Mouse (Mus musculus) inflammation-experienced regulatory T-cells (primary cell): ENCODE measurements around the gene Bod1. TPM values are rescaled to one million over a fixed set of nuclear protein-coding genes. Genes with fewer than 3 reads are reported as not detected.

Experiments
- polyA plus RNA-seq, 2 experiments: library from polyadenylated mRNA; unstranded; fragments of 100-300 nt; shearing (Covaris generic); gene quantifications; one replicate each; pipeline ENCODE4 v1.2.1; 2017

Gene Bod1
- polyA plus RNA-seq = 10 to 100 TPM; 21.3 to 27.9 TPM

DNA sequence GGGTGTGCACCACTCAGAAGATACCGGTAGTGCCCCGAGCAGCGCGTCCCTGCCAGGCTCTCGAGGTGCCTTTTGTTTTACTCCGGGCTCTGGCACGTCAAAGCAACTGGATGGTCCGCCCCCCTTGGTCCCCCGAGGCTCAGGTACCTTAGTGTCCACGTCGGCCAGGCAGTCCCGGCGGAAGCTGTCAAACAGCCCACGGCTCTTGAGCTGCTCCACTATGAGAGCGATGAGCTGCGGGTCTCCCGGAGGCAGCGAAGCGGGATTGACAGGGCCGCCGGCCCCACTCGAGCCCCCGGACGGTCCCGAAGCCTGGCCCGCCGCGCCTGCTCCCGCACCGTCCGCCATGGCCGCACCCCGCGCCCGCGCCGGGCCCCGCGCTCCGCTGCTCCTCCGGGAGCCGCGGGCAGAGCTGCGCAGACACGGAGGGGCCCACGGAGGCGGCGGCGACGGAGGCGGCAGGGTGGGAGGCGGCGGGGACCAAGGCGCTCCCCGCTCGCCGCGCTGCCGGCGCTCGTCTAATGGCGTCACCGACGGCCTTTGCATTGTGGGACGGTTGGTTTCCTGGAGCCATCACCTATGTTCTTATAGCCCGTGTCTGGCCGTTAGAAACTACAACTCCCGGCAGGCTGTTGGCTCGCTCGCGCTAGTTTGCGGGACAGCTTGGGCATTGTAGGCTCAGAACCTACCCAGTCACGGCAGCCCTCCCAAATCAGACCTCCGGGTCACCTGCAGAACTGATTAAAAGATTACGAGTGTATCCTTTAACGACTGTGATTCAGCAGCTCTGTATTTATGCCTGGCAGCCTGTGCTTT, at the start of gene Bod1:
Gene Bod1, minus strand, starts transcription at position 532 of the 816 bp plus-strand sequence.

Other genes with a start within 250 kb of the Bod1 start
- gene Cpeb4, start 200.3 kb upstream of the Bod1 start, polyA plus RNA-seq = 10 to 100 TPM in 1 of 2 experiments, 1 to 10 TPM in 1; 8.7 to 12.6 TPM